22 mouse cellular contexts compared by ENCODE assay signal in genomic region chr3:110547326-110547725, GRCm38 (mm10).
"Had no signal": no experiment of that assay in that cellular context is flagged by ENCODE, and none has a peak within 500 bp of the region (broad histone marks: within the 10 kb centered on the region; RNA-seq: fewer than 3 reads in every experiment).

No protein-coding gene starts in this region.

- ATAC-seq: hindbrain, embryonic 16.5 days; hindbrain, postnatal 0 days; inflammation-experienced regulatory T-cells, adult 6 months; intestine, embryonic 15.5 days; intestine, embryonic 16.5 days; intestine, postnatal 0 days had no signal

- DNase-seq: heart, postnatal 10 days; heart, postnatal 14 days; heart, postnatal 36 days; heart, postnatal 4 days; kidney, adult 11 months; kidney, adult 18-20 months; kidney, adult 2 months; kidney, adult 8-10 months; kidney, adult 9 months; kidney, postnatal 10 days; kidney, postnatal 14 days; kidney, postnatal 25 days; kidney, postnatal 36 days; kidney, postnatal 4 days; layer of hippocampus, adult 9-11 months; layer of hippocampus, postnatal 36 days had no signal
